Mouse (Mus musculus) MEL (cell line): ENCODE data around the gene Eif4g1. TPM values are rescaled to one million over a fixed set of nuclear protein-coding genes. Genes with fewer than 3 reads are reported as not detected.

Experiments
- DNase-seq: peaks from one replicate; pipeline ENCODE4 v3.0.0; 2011; ENCODE audit warnings: low read depth, low spot score
- H3K27ac ChIP-seq: 2 replicates; pipeline ENCODE4 v1.5.1; 2012; ENCODE audit warnings: low read depth, mild to moderate bottlenecking, control low read depth, low read length, moderate library complexity; ENCODE audit not compliant: control insufficient read depth
- H3K27me3 ChIP-seq, 2 experiments: fragments of 150-350 bp in 1 of 2; sonication (generic) in 1 of 2; 2 replicates each; pipeline ENCODE4 v1.6.1; 2012; ENCODE audit warnings: low read length in 2 of 2, mild to moderate bottlenecking in 2 of 2, improper control_type of control experiment in 1 of 2, moderate library complexity in 1 of 2; ENCODE audit not compliant: insufficient read depth in 2 of 2, control insufficient read depth in 1 of 2
- H3K36me3 ChIP-seq, 2 experiments: 2 replicates each; pipeline ENCODE4 v1.6.1; 2012 to 2014; ENCODE audit warnings: low read length in 2 of 2, improper control_type of control experiment in 1 of 2, inconsistent platforms in 1 of 2, mild to moderate bottlenecking in 1 of 2; ENCODE audit not compliant: insufficient read depth in 2 of 2, control insufficient read depth in 1 of 2
- H3K4me1 ChIP-seq, 2 experiments: fragments of 150-350 bp in 1 of 2; sonication (generic) in 1 of 2; 2 replicates each; pipeline ENCODE4 v1.6.1; 2012; ENCODE audit warnings: low read length in 2 of 2, improper control_type of control experiment in 1 of 2, mild to moderate bottlenecking in 1 of 2; ENCODE audit not compliant: insufficient read depth in 2 of 2, control insufficient read depth in 1 of 2
- H3K4me3 ChIP-seq, 2 experiments: fragments of 150-350 bp in 1 of 2; sonication (generic) in 1 of 2; 2 replicates each; pipeline ENCODE4 v1.5.1; 2012; ENCODE audit warnings: low read depth in 2 of 2, low read length in 2 of 2, mild to moderate bottlenecking in 2 of 2, moderate library complexity in 2 of 2, control low read depth in 1 of 2, improper control_type of control experiment in 1 of 2; ENCODE audit not compliant: control insufficient read depth in 1 of 2, insufficient read depth in 1 of 2
- H3K79me2 ChIP-seq: 2 replicates; pipeline ENCODE4 v1.6.1; 2012; ENCODE audit warnings: mild to moderate bottlenecking, low read length, moderate library complexity; ENCODE audit not compliant: control insufficient read depth, poor library complexity, insufficient read depth
- H3K9ac ChIP-seq: 2 replicates; pipeline ENCODE4 v1.6.1; 2012; ENCODE audit warnings: low read depth, mild to moderate bottlenecking, control low read depth, low read length, moderate library complexity; ENCODE audit not compliant: control insufficient read depth, poor library complexity, severe bottlenecking
- H3K9me3 ChIP-seq: fragments of 150-350 bp; sonication (generic); replicated peaks from 2 replicates; pipeline ENCODE4 v1.6.1; 2012; ENCODE audit warnings: mild to moderate bottlenecking, low read length, improper control_type of control experiment, moderate library complexity; ENCODE audit not compliant: insufficient read depth
- CTCF ChIP-seq, 3 experiments: IDR thresholded peaks in 2 of 3; conservative IDR thresholded peaks in 1 of 3; 2 replicates each; pipeline ENCODE4 v1.5.1; 2011 to 2012; ENCODE audit warnings: low read length in 3 of 3, low read depth in 2 of 3, mild to moderate bottlenecking in 2 of 3, improper control_type of control experiment in 1 of 3, inconsistent platforms in 1 of 3, mixed read lengths in 1 of 3, moderate library complexity in 1 of 3; ENCODE audit not compliant: control insufficient read depth in 1 of 3, insufficient read depth in 1 of 3, poor library complexity in 1 of 3, severe bottlenecking in 1 of 3
- EP300 ChIP-seq, 2 experiments: IDR thresholded peaks; 2 replicates each; pipeline ENCODE4 v1.6.1; 2011; ENCODE audit warnings: improper control_type of control experiment in 2 of 2, low read length in 2 of 2, low read depth in 1 of 2, mild to moderate bottlenecking in 1 of 2
- ETS1 ChIP-seq: IDR thresholded peaks from 2 replicates; pipeline ENCODE4 v1.6.1; 2012; ENCODE audit warnings: low read depth, mild to moderate bottlenecking, inconsistent platforms, low read length, improper control_type of control experiment, moderate library complexity
- GABPA ChIP-seq: IDR thresholded peaks from 2 replicates; pipeline ENCODE4 v1.6.1; 2012; ENCODE audit warnings: low read depth, mild to moderate bottlenecking, inconsistent platforms, low read length, improper control_type of control experiment, moderate library complexity
- HCFC1 ChIP-seq: IDR thresholded peaks from 2 replicates; pipeline ENCODE4 v1.6.1; 2012; ENCODE audit warnings: low read depth, mild to moderate bottlenecking, inconsistent platforms, low read length, improper control_type of control experiment, moderate library complexity
- KAT2A ChIP-seq: conservative IDR thresholded peaks from 2 replicates; pipeline ENCODE4 v1.6.1; 2012; ENCODE audit warnings: low read depth, low read length, improper control_type of control experiment, inconsistent platforms
- MAX ChIP-seq: IDR thresholded peaks from 2 replicates; pipeline ENCODE4 v1.6.1; 2011; ENCODE audit warnings: low read length, improper control_type of control experiment
- MEF2A ChIP-seq: IDR thresholded peaks from 2 replicates; pipeline ENCODE4 v1.6.1; 2014; ENCODE audit warnings: low read depth, mild to moderate bottlenecking, inconsistent platforms, low read length, improper control_type of control experiment; ENCODE audit not compliant: poor library complexity, insufficient replicate concordance, severe bottlenecking; ENCODE audit errors: extremely low read depth
- MYC ChIP-seq: IDR thresholded peaks from 2 replicates; pipeline ENCODE4 v1.6.1; 2011; ENCODE audit warnings: low read depth, mild to moderate bottlenecking, low read length, improper control_type of control experiment, moderate library complexity
- NELFE ChIP-seq: IDR thresholded peaks from 2 replicates; pipeline ENCODE4 v1.6.1; 2011; ENCODE audit warnings: low read depth, low read length, improper control_type of control experiment
- POLR2A ChIP-seq, 2 experiments: IDR thresholded peaks; 2 replicates each; pipeline ENCODE4 v1.6.1; 2011 to 2012; ENCODE audit warnings: low read length in 2 of 2, mild to moderate bottlenecking in 2 of 2, control low read depth in 1 of 2, improper control_type of control experiment in 1 of 2, low read depth in 1 of 2, moderate library complexity in 1 of 2; ENCODE audit not compliant: control insufficient read depth in 1 of 2, insufficient read depth in 1 of 2, poor library complexity in 1 of 2
- POLR2AphosphoS2 ChIP-seq: IDR thresholded peaks from 2 replicates; pipeline ENCODE4 v1.6.1; 2011; ENCODE audit warnings: low read length, improper control_type of control experiment
- POLR2AphosphoS5 ChIP-seq: IDR thresholded peaks from 2 replicates; pipeline ENCODE4 v1.6.1; 2012; ENCODE audit warnings: low read depth, borderline replicate concordance, mild to moderate bottlenecking, inconsistent platforms, low read length, moderate library complexity, mixed read lengths
- RCOR1 ChIP-seq: IDR thresholded peaks from 2 replicates; pipeline ENCODE4 v1.6.1; 2012; ENCODE audit warnings: low read depth, mild to moderate bottlenecking, inconsistent platforms, low read length, improper control_type of control experiment
- SMC3 ChIP-seq: IDR thresholded peaks from 2 replicates; pipeline ENCODE4 v1.6.1; 2011; ENCODE audit warnings: low read depth, low read length, improper control_type of control experiment
- TAL1 ChIP-seq: IDR thresholded peaks from 2 replicates; pipeline ENCODE4 v1.6.1; 2012; ENCODE audit warnings: mild to moderate bottlenecking, inconsistent platforms, low read length, moderate library complexity, mixed read lengths
- TCF12 ChIP-seq: IDR thresholded peaks from 2 replicates; pipeline ENCODE4 v1.6.1; 2014; ENCODE audit warnings: low read depth, mild to moderate bottlenecking, inconsistent platforms, low read length, improper control_type of control experiment, moderate library complexity
- USF1 ChIP-seq: IDR thresholded peaks from 2 replicates; pipeline ENCODE4 v1.6.1; 2014; ENCODE audit warnings: low read depth, mild to moderate bottlenecking, inconsistent platforms, low read length, improper control_type of control experiment, moderate library complexity
- ZKSCAN1 ChIP-seq: IDR thresholded peaks from 2 replicates; pipeline ENCODE4 v1.6.1; 2012; ENCODE audit warnings: low read depth, mild to moderate bottlenecking, inconsistent platforms, low read length, improper control_type of control experiment, moderate library complexity
- ZMIZ1 ChIP-seq: IDR thresholded peaks from 2 replicates; pipeline ENCODE4 v1.6.1; 2012; ENCODE audit warnings: low read depth, mild to moderate bottlenecking, inconsistent platforms, low read length, improper control_type of control experiment, moderate library complexity
- polyA plus RNA-seq, 2 experiments: library from polyadenylated mRNA; stranded (reverse) in 1 of 2; unstranded in 1 of 2; fragments of >175 nt in 1 of 2; fragments of >200 nt in 1 of 2; gene quantifications; 2 replicates each; pipeline versions ENCODE4 v1.2.1 to v1.2.4; 2012; ENCODE audit warnings: low replicate concordance in 2 of 2, low read depth in 1 of 2; ENCODE audit not compliant: insufficient read length in 2 of 2, insufficient read depth in 1 of 2, missing spikeins in 1 of 2
- total RNA-seq: library from RNA; depleted of rRNA; stranded (reverse); fragments of 300-350 nt; gene quantifications from 2 replicates; pipeline ENCODE4 v1.2.3, GENCODE M21; 2012

Eif4g1 gene
- total and polyA plus RNA-seq, 3 experiments = 327 to 436 (median 409) TPM

DNA sequence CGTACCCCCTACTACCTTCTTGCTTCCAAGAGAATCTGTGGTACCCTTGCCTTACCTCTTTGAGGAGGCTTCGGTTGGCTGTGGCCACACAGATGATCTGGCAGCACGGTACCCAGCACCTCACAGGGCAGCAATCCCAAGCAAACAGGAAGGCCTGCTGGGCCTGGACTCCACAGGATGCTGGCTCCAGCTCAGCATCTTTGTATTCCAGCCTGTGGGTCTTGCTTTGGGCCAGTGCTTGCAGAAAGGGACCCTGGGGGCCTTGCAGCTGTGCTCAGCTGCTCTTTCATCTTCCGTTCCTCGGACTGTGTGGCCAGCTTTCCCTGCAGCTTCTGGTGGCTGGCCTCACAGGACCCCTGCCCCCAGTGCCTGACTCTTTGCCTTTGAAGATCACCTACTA is 31.9 kb downstream of the Eif4g1 start:
- Histone ChIP-seq H3K27me3 (no peaks in the 10 kb centered on the region), H3K9ac (no peak overlapping the region), H3K79me2 (no peaks in the 10 kb centered on the region), H3K9me3 (no peaks in the 10 kb centered on the region), H3K4me3 (no peak overlapping the region), H3K36me3 (peaks cover 0 to 16% of the 10 kb centered on the region in 2 experiments; a peak in 2 of 4 replicates), H3K27ac (no peak overlapping the region), H3K4me1 (peaks cover 3 to 16% of the 10 kb centered on the region in 2 experiments; a peak in 2 of 4 replicates)
- TF ChIP-seq SMC3 (no peak), CTCF (IDR thresholded peaks at IDR 0.05 in 2 of 3, conservative IDR thresholded peaks at IDR 0.05 in 1 of 3; ENCODE audit: control insufficient read depth in 1 of 3, insufficient read depth in 1 of 3, low read depth in 2 of 3, low read length in 3 of 3, poor library complexity in 1 of 3, severe bottlenecking in 1 of 3) (no peak), MAX (no peak), TCF12 (no peak), POLR2AphosphoS2 (no peak), MEF2A (no peak), ZMIZ1 (no peak), GABPA (no peak), ZKSCAN1 (no peak), POLR2AphosphoS5 (no peak), POLR2A (IDR thresholded peaks at IDR 0.05; ENCODE audit: control insufficient read depth in 1 of 2, insufficient read depth in 1 of 2, low read depth in 1 of 2, low read length in 2 of 2, poor library complexity in 1 of 2) (no peak), ETS1 (no peak), MYC (no peak), NELFE (no peak), USF1 (no peak), EP300 (IDR thresholded peaks at IDR 0.05; ENCODE audit: low read depth in 1 of 2, low read length in 2 of 2) (no peak)
- DNase-seq = no peak

DNA sequence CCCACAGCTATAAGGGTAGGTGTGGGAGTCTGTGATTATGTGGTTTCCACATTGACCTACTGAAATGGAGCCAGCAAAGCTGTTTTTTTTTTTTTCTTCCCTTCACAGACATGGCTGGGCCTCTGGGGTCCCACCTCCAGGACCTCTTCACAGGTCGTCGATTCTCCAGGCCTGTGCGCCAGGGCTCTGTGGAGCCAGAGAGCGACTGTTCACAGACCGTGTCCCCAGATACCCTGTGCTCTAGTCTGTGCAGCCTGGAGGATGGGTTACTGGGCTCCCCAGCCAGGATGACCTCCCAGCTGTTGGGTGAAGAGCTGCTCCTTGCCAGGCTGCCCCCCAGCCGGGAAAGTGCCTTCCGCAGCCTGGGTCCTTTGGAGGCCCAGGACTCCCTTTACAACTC is 33.2 kb downstream of the Eif4g1 start:
- no peak overlapping the region for H3K4me3 ChIP-seq
- no peaks in the 10 kb centered on the region for H3K9me3 ChIP-seq
- no peak for DNase-seq
- no peaks in the 10 kb centered on the region for H3K79me2 ChIP-seq
- H3K9ac ChIP-seq = no peak overlapping the region
- TF ChIP-seq EP300 (IDR thresholded peaks at IDR 0.05; ENCODE audit: low read depth in 1 of 2, low read length in 2 of 2) (no peak), KAT2A (no peak), RCOR1 (no peak), HCFC1 (no peak), TAL1 (no peak)
- peaks cover 0 to 25% of the 10 kb centered on the region in 2 experiments; a peak in 2 of 4 replicates for H3K36me3 ChIP-seq
- H3K4me1 ChIP-seq = peaks cover 12 to 26% of the 10 kb centered on the region in 2 experiments
- H3K27me3 ChIP-seq = no peaks in the 10 kb centered on the region
- no peak overlapping the region for H3K27ac ChIP-seq
